Mouse (Mus musculus): ENCODE measurements around the gene Casc3.
A peak's percentile ranks its signal among the peaks of the same experiment; 100 is the strongest.

Gene Casc3

DNA sequence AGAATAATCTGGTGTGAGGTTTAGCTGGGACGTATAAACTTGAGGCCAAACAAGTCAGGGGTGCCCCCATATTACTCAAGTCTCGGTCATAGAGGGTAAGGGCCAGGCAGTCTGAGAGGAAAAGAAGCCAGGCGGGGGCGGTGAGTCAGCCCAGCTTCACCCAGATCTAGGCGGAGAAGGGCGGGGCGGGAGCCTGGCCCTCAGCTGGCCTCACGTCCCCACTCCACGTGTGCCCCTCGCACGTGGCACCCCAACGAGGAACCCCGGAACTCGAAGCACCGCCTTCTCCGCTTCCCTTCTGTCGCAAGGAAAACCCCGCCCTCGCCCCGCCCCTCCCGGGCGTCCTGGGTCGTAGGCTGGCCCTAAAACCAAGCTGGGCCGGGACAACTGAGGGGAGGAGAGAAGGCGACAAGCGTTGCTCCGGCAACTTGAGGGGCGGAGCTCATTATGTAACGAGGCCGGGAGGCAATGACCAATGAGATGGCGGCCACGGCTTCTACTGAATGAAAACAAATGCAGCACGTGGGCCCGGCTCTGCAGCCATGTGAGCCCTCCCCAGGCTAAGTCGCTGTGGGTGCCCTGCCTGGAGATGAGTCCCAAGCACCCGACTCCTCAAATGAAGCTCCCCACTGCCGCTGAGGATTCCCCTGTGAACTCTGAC lies 30.9 kb upstream of the Casc3 start:
- peak; percentile 98 for DNase-seq (ENCODE audit: low spot score)

DNA sequence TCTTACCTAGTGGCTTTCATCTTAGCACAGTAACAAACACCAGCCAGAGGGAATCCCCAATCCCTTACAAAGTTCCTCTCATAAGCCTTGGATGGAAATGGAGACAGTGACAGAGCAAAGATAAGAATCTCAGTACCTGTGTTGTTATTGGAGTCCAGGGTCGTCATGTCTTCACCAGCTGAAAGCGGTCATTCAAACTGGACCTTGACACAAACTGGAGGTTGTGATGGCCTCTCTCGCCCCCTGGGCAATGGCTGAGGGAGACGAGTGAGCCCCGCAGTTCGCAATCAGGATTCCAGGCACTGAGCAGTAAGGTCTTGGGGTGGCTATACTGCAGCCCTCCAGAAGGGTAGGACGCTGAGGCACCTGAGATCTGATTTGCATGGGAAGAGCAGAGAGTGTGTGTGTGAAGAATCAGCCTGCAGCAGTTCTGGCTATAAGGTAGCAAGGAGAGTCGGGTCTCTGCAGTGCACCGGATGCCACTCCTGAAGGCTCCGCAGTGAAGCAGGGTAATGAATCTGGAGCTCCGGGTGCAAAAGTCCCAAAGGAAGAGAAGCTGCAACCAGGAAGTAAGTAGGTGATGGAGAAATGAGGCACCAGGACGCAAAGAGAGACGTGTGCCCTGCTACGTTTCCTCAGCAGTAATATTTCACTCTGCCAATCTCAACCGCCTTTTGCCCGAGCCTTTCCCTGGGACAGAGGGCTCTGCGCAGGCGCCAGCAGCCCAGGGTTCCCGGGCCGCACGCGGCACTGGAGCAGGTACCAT lies 29.9 kb upstream of the Casc3 start, which contains the start of gene Nr1d1:
TSS of gene Nr1d1 (minus strand) at position 752 of the 766 bp plus-strand sequence.
- no peak for DNase-seq (ENCODE audit: low spot score)

GRCm38 (mm10) chr11:98775348-98776051 lies 29.2 kb upstream of the Casc3 start:
- DNase-seq (ENCODE audit: low spot score), result peak; percentile 97

GRCm38 (mm10) chr11:98776052-98776764 lies 28.5 kb upstream of the Casc3 start:
- DNase-seq (ENCODE audit: low spot score), result no peak

- peak; percentile 77 for DNase-seq (ENCODE audit: low spot score)
Observed at GRCm38 (mm10) chr11:98776843-98777590, 27.7 kb upstream of the Casc3 start.

DNA sequence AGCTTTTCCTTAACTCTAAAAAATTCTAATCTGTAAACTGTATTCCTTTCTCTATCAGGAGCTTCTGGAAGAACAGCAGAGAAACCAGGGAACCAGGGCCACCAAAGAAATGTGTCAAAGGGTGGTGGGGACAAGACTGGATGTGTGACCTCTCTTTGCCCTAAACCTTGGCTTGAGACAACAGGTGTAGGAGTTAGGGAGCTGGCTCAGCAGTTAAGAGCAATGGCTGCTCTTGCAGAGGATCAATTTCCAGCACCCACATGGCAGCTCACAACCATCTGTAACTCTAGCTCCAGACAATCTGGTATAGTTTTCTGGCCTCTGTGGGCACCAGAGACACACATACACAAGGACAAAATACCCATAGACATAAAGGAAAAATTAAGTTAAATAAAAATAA lies 26.8 kb upstream of the Casc3 start:
- no peak for DNase-seq (ENCODE audit: low spot score)

GRCm38 (mm10) chr11:98781851-98782512 lies 22.7 kb upstream of the Casc3 start:
- DNase-seq (ENCODE audit: low spot score), result peak; percentile 79

DNA sequence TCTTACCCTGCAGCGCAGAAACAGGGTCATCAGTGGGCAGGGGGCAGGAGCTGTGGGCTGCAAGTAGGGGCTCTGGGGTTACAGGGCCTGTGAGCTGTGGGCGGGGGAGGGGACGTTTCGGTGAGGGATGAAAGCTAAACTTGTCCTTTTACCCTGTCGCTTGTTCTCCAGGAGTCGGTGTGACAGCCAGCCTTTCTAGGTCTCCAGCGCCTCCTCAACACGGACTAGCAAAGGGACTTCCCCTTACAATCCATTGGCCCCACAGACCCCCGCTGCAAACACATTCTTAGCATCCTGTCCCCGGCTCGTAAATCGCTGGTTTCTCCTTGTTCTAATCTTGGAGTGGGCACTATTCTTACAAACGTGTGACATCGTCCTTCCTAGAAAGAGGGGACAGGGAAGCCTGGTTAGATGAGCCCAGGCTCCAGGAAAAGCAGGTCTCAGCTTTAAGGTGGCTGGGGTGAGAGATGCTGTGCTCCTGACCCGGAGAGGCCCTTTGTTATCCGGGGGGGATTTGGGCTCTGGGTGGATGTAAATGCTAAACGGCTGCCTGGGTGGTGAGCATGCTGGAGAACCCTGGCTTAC lies 22.0 kb upstream of the Casc3 start:
- peak; percentile 70 for DNase-seq (ENCODE audit: low spot score)

- DNase-seq (ENCODE audit: low spot score), result peak; percentile 82
Observed at GRCm38 (mm10) chr11:98783236-98783696, 21.4 kb upstream of the Casc3 start.

DNA sequence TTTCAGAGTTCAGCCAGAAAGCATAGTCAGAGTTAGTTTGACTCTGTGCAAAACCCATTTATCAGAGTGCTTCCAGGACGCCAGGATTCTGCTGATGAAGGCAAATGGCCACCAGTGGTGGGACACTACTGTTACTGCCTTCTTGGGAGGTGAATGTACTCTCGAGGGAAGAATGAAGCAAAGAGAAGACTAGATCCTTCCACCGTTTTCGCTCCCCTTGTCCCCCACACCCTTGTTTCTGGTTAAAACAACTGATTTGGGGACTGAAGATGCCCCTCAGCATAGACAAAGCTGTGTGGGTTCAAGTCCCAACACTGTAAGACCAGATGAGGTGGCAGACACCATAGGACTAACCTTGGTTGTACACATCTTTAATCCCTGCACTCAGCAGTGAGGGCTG lies 20.6 kb upstream of the Casc3 start:
- DNase-seq (ENCODE audit: low spot score), result no peak

DNA sequence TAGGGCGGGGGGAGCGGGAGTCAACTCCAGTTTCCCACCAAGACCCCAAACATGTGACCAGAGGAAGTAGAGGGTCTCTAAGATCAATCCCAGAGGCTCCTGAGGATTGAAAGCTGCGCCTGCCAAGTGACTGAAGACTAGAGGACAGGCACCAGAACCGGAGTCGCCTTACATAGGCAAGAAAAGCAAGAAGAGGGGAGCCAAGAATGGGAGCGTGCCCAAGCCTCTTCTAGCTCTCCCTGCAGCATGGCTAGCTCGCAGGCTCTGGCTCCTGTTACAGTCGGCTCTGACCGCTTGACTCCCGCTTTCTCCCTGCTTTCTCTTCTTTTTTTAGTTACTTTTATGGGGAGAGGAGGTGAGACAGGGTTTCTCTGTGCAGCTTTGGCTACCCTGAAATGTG lies 19.5 kb upstream of the Casc3 start:
- no peak for DNase-seq (ENCODE audit: low spot score)

- DNase-seq (ENCODE audit: low spot score), result peak; percentile 80
Observed at GRCm38 (mm10) chr11:98785772-98786281, 18.9 kb upstream of the Casc3 start.

DNA sequence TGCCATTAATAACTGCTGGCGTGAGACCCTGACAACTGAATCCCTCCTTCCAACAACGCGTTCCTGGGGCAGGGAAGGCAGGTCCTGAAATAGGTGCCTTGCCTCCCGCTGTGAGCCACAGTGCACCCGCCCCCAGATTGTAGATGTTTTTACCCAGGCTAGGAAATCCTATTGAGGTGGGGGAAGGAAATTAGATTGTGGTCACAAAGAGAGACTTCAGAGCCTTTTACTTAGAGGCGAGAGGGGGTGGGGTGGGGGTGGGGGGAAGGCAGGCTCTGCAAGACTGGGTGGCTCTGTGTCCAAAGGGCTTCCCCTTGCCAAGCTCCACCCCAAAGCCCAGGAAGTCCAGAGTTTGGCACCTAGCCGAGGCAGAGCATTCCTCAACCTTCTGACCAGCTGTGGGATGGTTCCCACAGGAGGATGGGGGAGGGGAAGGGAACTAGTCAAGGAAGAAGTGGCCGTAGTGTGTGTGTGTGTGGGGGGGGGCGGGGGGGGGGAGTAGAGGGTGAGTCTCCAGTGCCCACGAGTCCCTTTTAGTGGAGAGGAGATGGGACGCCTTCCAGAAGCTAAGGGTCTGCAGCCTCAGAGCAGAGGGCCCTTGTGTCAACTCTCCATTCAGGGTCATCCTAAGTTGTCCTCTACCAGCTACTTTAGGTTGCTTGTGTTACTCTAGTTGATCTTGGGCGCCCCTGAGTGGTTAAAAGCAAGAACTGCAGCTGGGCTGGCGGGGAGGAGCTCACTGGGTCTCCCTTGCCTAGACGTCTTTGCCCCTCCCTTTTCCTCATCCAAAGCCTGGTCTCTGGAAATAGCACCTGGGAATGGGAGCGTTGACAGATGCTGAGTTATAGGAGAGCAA lies 18.1 kb upstream of the Casc3 start:
- DNase-seq (ENCODE audit: low spot score), result peak; percentile 98

- DNase-seq (ENCODE audit: low spot score), result no peak
Observed at GRCm38 (mm10) chr11:98787229-98787628, 17.5 kb upstream of the Casc3 start.

- DNase-seq (ENCODE audit: low spot score), result no peak
Observed at GRCm38 (mm10) chr11:98787691-98788090, 17.0 kb upstream of the Casc3 start.

DNA sequence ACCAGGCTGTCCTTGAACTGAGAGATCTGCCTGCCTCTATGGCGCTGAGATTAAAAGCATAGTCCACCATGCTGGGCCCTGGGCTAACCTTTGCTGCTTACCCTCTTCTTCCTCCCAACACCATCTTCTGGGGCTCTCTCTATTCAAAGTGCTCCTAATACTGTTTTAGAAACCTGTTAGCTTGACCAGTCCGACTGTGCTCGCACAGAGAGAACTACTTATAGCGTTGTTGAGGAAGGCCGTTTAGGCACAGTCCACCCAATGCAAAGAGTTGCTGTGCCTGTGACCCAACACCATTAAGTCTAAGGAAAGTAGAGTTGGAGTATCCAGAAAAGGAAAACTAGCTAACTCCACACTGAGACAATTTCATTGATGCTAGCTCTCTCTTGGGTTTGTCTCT lies 16.6 kb upstream of the Casc3 start:
- DNase-seq (ENCODE audit: low spot score), result no peak

GRCm38 (mm10) chr11:98788550-98789218 lies 16.0 kb upstream of the Casc3 start:
- DNase-seq (ENCODE audit: low spot score), result peak; percentile 96

DNA sequence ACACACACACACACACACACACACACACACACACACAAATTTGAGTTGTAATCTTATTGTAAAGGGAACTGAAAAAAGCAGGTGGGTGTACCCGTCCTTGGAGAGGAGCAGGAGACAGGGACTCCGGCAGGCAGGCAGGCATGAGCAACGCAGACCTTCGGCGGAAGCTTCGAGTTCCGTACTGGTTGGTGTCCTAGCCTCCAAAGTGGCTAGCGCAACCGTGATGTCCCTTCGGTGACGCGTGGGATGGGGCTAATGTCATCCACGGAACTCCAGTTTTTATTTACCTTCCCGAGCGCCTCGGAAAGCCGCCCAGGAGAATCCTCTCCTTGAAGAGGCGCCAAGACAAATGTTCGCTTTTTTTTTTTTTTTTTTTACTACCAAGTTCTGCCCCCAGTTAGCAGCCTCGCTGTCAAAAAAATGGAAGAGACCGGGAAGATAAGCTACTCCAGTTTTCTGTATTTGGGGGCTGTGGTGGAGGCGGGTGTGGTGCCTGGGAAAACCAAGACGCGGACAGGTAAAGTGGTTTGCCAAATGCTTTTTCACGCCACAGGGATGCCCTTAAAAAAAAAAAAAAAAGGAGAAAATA lies 15.4 kb upstream of the Casc3 start:
- no peak for DNase-seq (ENCODE audit: low spot score)
